Mouse (Mus musculus) gastrocnemius, adult 2 months (tissue): ENCODE data around the gene Celf5. TPM values are rescaled to one million over a fixed set of nuclear protein-coding genes. Genes with fewer than 3 reads are reported as not detected.
A peak's percentile ranks its signal among the peaks of the same experiment; 100 is the strongest.

Source experiments
- DNase-seq: peaks from one replicate; pipeline ENCODE4 v3.0.0; 2022
- H3K27ac ChIP-seq: fragments of 200-600 bp; 2 replicates; pipeline ENCODE4 v1.8.1; 2022; ENCODE audit warnings: mild to moderate bottlenecking
- H3K4me3 ChIP-seq: fragments of 200-600 bp; 2 replicates; pipeline ENCODE4 v1.8.1; 2022; ENCODE audit warnings: mild to moderate bottlenecking, moderate library complexity
- CTCF ChIP-seq: fragments of 200-600 bp; IDR thresholded peaks from 2 replicates; pipeline ENCODE4 v1.8.1; 2022; ENCODE audit warnings: antibody characterized with exemption, mild to moderate bottlenecking, moderate library complexity
- intact Hi-C: fragments of 180-260 bp; cut with DNase I; formaldehyde crosslinking; loops from one replicate; pipeline ENCODE4 v1.15.1; 2025
- total RNA-seq, 2 experiments: library from RNA; stranded (reverse); gene quantifications; 2 replicates each; pipeline ENCODE4 v1.2.3; 2021

The Celf5 gene
- total RNA-seq, 2 experiments from 2014 or later: 0.17 TPM; not detected in 1

DNA sequence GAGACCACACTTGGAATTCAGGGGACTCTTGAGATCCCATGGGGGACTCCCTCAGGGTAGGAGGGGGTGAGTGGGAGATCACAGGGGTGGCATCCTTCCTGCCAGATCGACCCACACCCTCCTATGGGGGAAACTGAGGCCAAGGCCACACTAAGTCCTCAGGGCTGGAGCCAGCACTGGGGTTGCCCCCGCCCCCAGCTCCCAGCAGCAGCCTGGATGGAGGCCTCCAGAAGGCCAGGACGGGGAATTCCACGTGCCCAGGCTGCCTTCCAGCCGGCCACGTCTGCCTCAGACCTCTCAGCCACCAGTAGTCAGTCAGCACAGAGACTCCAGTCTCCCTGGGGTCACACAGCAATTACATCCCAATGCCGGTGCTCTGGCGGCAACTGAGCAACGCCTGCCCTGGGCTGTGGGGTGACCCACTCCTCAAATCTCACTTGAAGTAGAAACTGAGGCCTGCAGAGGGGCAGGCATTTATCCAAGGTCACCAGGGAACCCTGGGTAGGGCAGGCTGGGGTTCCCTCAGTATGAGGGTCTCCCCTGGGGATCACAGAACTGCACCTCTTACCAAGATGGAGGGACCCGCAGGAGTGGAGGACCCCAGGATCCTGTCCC is 57.2 kb downstream of the Celf5 start:
- intact Hi-C loops: no loop called here
- peak overlapping the region; percentile 94 for H3K4me3 ChIP-seq
- no peak for TF ChIP-seq CTCF
- peak; percentile 89 for DNase-seq
- H3K27ac ChIP-seq: peak overlapping the region; percentile 97

DNA sequence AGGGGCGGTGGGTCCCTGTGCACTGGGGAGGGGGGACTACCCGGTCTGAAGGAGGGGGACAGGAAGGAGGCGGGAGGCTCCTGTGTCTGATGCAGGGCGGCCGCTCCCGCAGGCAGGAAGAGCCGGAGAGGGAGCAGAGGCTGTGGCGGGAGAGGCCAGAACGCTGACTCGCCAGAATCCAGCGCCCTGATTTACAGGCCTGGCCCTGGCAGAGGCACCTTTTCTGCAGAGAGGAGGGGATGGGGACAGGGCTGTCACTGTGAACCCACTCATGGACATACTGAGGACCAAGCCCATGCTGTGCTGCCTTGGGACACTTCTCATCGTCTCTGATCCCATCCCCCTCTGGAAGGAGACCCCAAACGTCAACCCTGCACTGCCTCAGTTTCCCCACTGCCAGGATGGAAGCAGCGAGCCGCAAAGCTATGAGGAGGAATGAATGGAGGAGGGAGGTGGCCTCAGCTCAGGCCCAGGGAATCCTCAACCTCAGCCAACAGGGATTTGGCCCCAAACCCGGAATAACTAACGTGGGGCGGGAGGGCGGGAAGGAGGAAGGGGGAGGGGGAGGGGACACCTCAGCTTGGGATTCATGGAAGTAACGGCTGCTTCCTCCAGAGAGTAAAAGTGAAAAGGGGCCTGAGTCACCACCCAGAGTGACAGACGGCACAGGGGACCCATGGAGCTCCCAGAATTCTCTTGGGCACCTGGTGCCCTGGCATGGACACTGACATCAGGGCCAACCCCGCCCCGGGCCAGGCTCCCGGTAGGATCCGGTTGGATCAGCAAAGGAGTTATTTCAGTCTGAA is 58.1 kb downstream of the Celf5 start:
- intact Hi-C loops: no loop called here
- H3K4me3 ChIP-seq: peak overlapping the region; percentile 94

DNA sequence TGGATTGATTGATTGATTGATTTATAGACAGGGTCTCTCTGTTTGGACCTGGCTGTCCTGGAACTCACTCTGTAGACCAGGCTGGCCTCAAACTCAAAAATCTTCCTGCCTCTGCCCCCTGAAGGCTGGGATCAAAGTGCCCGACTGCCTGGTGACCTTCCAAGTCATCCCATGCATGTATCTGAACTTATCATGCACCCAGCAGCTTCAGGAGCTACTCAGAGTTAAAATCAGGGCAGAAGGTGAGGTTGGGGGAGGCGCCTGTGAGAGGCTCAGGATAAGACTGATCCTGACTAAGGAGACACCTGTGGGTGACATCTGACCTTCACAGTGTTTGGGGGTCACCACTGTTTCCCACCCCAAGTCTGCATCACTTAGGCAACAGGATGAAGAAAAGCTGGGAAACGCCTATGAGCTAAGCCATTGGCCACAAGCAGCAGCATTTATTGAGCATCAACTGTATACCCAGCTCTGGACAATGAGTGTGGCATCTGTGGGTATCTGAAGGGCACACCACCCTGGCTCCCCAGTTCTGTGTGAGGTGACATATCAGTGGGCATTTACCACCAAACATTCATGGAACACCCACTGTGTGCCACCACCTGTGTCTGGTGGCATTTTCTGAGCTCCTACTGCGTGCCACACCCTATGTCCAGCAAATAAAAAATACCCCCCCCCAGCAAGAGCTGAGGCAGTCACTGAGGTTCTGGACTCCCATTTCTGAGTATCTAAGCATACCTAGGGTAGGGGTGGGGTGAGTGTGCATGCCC is 58.8 kb downstream of the Celf5 start:
- intact Hi-C loops: no loop called here
- peak; percentile 26 for DNase-seq
- TF ChIP-seq CTCF: no peak
- Histone ChIP-seq H3K4me3 (peak overlapping the region; percentile 94), H3K27ac (peak overlapping the region; percentile 97)

More for the DNA sequence above, 58.1 kb downstream of the Celf5 start:
- TF ChIP-seq CTCF: no peak
- peak overlapping the region; percentile 97 for H3K27ac ChIP-seq
- peak; percentile 94 for DNase-seq

DNA sequence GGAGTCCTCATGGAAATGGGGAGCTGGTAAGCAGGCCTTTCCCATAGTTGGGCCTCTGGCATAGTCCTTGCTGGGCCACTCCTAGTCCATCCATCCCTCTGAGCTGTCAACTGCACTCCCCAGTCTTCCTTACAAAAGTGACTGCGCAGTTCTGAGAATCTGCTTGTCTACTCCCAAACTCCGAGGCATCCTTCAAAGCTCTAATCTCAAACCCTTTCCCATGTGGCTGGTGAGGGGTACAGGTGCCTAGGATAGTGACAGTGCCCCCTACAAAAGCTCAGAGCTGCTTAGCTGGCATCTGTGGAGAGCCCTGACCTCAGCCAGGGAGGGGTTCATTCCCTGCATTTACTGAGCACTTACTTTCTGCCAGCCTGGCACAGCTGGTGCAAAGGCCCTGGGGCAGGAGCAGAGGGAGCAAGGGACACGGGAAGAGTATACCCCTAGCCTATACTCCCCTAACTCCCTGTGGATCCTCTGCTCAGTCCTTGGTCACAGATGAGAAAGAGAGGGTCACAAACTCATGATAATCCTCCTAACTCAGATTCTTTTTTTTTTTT is 59.8 kb downstream of the Celf5 start:
- DNase-seq: peak; percentile 26
- TF ChIP-seq CTCF: no peak
- Histone ChIP-seq H3K27ac (peak overlapping the region; percentile 97), H3K4me3 (peak overlapping the region; percentile 29)
- intact Hi-C loops: no loop called here

DNA sequence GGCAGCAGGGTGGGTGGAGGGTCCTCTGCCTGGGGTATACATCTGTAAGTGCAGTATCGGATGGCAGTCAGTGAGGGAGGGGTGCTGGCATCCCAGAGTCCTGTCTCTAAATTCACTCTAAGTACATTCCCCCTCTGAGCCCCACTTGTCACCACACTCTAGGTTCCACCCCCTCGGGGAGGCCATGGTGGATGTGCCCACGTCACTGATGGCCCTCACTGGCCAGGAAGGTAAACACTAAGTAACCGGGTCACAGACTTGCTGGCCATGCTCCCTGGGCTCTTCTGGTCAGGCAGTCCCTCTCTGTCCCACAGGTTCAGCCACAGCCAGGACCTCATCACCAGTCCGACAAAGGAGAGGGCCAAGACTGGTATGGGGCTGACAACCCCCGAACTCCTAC is 60.3 kb downstream of the Celf5 start:
- TF ChIP-seq CTCF: no peak
- H3K27ac ChIP-seq: peak overlapping the region; percentile 97
- peak overlapping the region; percentile 29 for H3K4me3 ChIP-seq
- intact Hi-C loops: no loop called here
- DNase-seq: peak; percentile 79

DNA sequence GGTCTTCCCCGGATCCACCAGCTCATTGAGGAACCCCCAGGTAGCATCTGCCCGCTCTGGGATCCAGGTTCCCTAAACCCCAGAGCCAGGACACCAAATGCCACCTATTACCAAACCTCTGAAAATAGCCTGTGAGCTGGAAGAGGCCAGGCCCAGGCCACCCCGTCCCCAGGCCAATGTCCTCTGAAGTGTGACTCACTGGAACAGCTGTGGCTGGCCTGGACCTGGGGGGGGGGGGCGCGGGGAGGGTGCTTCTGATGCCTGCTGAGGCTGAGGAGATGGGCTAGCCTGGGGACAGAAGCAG is 60.8 kb downstream of the Celf5 start:
- peak; percentile 84 for DNase-seq
- H3K27ac ChIP-seq: peak overlapping the region; percentile 97
- H3K4me3 ChIP-seq: peak overlapping the region; percentile 70
- TF ChIP-seq CTCF: no peak
- intact Hi-C loops: no loop called here

DNA sequence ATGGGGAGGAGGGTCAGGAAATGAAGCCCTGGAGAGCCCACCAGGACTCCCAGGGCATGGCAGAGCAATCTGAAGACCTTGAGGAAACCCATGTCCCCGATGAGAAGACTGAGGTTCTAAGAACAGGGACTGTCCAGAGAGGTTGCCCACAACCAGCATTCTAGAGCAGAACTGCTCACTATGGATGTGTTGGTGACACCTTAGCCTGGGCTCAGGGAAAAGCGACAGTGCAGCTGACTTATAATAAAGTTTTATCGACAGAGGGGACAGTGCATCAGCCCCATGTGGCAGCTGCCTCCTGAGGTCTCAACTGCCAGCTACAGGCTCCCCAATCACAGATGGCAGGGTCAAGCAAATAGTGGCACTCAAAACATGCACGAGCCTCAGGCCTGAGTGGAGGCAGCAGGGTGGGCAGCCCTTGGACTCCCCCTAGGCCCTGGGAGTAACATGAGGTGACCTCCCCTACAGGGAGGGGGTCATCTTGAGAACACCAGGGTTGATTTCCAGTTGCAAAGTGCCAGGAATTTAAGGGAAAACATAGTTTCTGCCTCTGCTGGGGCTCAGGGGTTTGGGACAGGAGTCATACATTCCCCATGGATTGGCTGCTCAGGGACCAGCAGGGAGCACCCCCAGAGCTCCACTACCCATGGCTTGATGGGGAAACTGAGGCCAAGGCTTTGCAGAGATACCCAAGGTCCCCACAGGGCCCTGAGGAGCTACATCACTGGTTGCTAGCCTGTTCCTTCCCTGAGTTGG is 61.3 kb downstream of the Celf5 start:
- intact Hi-C loops: no loop called here
- TF ChIP-seq CTCF: no peak
- peak overlapping the region; percentile 97 for H3K27ac ChIP-seq
- H3K4me3 ChIP-seq: peak overlapping the region; percentile 70
- DNase-seq: peak; percentile 45

DNA sequence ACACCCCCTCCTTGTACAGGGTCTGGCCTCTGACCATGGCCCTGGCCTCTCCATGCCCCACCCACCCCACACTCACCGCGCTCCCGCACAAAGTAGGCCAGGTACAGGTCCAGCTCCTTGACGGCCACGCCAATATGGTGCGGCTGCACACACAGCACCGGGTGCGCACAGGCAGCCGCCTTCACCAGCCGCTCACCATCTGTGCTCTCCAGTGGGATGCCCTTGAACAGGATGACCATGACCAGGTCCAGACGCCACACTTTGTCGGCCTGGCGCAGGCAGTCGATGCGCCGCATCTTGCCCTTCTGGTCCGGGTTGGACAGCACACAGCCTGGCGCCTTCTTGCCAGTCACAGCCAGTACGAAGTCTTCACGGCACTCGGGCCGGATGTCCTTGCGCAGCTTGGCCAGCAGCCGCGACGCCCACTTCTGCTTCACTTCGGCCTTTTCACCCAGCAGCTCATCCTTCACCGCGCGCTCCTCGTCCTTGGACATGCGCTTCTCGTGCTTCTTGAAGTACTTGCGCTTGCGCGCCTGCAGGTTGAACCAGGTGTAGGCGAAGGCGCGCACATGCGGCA is 62.2 kb downstream of the Celf5 start:
- intact Hi-C loops: no loop called here

DNA sequence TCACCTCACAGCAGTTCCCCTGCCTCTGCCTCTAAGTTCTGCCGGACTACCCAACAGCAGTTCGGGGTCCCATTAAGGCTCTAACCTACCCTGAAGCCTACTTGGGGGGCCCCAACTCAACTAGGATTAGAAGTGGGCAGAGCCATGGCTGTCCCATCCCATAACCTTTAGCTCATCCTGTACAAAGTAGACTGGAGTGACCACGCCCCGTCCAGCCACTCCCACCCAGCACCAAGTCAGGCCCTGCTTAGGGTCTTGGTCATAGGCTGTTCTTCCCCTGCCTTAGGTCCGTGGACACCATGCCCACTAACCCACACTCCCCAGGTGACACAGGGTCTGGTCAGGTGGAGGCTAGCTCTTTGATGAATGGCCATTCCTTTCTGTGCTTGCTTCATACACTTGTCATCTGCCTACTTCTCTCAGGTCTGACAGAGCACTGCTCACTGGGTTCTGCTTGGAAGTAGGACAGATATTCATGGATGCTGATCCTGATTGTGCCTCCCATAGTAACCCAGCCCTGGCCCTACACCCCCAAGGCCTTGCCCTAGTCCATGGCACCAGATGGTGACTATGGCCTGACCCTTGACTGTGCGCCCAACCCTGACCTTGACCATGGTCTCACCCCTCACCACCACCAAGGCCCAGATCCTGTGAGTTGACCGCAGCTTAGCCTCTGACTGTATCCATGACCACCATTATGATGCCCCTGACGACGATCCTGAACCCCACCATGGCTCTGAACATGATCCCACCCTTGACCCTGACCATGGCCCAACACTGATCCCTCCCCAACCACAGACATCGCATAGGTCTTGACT is 63.2 kb downstream of the Celf5 start:
- no peak for TF ChIP-seq CTCF
- intact Hi-C loops: no loop called here
- peak overlapping the region; percentile 70 for H3K4me3 ChIP-seq
- H3K27ac ChIP-seq: peak overlapping the region; percentile 97
- peak; percentile 27 for DNase-seq

More for the DNA sequence above, 62.2 kb downstream of the Celf5 start:
- Histone ChIP-seq H3K4me3 (peak overlapping the region; percentile 70), H3K27ac (peak overlapping the region; percentile 97)
- DNase-seq: peak; percentile 62
- TF ChIP-seq CTCF: no peak

DNA sequence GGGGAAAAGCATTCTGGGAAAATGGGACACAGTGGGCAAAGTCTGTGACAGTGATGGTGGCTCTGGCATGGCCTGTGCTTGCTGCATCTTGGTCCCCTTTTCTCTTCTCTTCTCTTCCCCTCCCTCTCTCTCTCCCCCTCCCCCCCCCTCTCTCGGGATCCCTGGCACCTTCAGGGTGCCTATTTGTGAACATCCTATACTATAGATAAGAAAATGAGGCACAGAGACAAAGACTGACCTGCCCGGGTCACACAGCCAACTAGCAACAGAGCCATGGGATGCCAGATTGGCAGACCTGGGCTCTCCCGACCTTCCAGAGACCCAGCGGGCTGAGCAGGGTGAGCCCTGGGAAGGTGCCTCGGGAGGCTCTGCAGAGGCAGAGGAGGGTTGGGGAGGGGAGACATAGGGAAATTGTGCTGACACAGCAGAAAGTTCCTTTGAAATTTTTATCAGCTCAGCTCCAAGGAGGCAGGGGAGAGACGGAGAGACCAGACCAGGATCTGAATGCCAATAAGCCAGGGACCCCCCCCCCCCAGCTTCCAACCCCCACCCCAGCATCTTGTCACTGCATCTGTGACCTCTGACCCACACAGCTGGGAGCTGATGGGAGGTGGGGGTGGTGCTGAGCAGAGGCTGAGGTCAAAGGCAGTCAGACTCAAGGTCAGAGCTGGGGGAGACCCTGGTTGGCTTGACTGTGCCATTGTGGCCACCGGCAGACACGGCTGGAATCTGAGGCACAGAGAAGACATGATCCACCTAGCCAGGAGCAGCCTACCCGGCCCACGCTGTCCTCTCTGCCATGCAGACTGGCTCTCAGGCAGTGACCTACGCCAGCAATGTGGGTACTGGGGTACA is 64.1 kb downstream of the Celf5 start:
- Histone ChIP-seq H3K4me3 (peak overlapping the region; percentile 70), H3K27ac (peak overlapping the region; percentile 97)
- TF ChIP-seq CTCF: no peak
- DNase-seq: peak; percentile 26
- intact Hi-C loops: no loop called here
